Mouse (Mus musculus): ENCODE measurements around the gene Fto.

DNA sequence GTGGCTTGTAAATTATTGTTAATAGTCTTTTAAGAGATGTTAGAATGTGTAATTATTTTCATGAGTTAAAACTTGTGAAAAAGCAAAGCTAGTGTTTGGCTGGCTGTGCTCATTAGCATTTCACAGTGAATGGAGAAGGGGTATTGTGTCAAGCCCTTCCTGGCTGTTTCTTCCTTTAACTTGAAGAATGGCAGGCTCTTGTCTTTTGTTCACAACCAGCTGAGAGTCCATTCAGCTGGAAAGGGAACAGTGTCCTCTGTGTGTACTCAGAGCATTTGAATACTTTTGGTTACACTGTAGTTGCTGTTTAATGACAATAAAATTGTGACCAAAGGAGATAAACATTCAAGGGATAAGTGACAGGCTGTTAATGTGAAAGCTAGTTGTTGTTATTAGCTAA, 52.5 kb downstream of the Fto start:
- TF ChIP-seq CTCF (IDR thresholded peaks at IDR 0.05; ENCODE audit: low read depth, low read length) (no peak), POLR2AphosphoS5 (IDR thresholded peaks at IDR 0.05; ENCODE audit: insufficient replicate concordance, low read depth, low read length) (no peak), GATA1 (IDR thresholded peaks at IDR 0.05; ENCODE audit: borderline replicate concordance, low read length) (no peak)

All from G1E (cell line).